In the genomic region with DNA sequence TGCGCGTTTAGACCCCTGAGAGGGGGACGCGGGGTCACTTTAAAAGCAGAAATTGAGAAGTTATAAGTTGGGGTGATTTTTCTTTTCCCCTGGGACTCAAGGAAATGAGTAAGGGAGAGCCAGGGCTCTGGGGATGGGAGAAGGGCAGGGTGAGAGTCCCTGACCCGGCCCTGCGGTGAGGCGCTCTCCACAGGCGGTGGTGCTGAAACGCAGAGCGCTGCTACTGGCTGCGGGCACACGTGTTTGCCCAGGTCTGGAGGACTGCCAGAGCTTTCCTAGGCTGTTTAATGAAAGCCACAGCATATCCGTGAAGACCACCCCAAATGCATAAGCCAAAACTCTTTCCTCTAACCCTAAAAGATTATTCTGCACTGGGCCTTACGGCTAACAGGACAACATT, we compare ENCODE assay signal across 8 mouse cellular contexts. TPM values are rescaled to one million over a fixed set of nuclear protein-coding genes. Genes with fewer than 3 reads are reported as not detected.
A peak's percentile ranks its signal among the peaks of the same experiment; 100 is the strongest.
DNase-seq lines count a peak whose midpoint lies in the region; ATAC-seq and TF ChIP-seq lines count a peak whose summit lies in the region.

No protein-coding gene starts in this region.

- no peaks in the 10 kb centered on the region for H3K9me3 ChIP-seq in embryonic facial prominence, embryonic 14.5 days (ENCODE audit: control insufficient read depth, low read length)
- H3K9me3 ChIP-seq in heart, embryonic 14.5 days (ENCODE audit: control insufficient read depth, low read length): no peaks in the 10 kb centered on the region
- H3K9me3 ChIP-seq in kidney, embryonic 15.5 days (replicated peaks): no peaks in the 10 kb centered on the region
- no peaks in the 10 kb centered on the region for H3K9me3 ChIP-seq in lung, embryonic 14.5 days (ENCODE audit: low read depth, low read length)

- 5% methylated on average over 14 of the region's 14 CpGs for WGBS in embryonic facial prominence, embryonic 14.5 days
- 2% methylated on average over 14 of the region's 14 CpGs for whole genome bisulfite sequencing in heart, embryonic 14.5 days
- WGBS in kidney, embryonic 15.5 days: 5% methylated on average over 14 of the region's 14 CpGs
- 6% methylated on average over 14 of the region's 14 CpGs for WGBS in lung, embryonic 14.5 days

- H3K9ac ChIP-seq in embryonic facial prominence, embryonic 14.5 days (ENCODE audit: low read depth, low read length): no peak overlapping the region; the same call in 1 of the 2 replicates
- no peak overlapping the region for H3K9ac ChIP-seq in heart, embryonic 14.5 days (ENCODE audit: low read length)
- no peak overlapping the region for H3K9ac ChIP-seq in kidney, embryonic 15.5 days
- H3K9ac ChIP-seq in lung, embryonic 14.5 days: no peak overlapping the region

- peak overlapping the region; percentile 75 for H3K4me2 ChIP-seq in embryonic facial prominence, embryonic 14.5 days (ENCODE audit: low read depth, low read length)
- peak overlapping the region; percentile 66 for H3K4me2 ChIP-seq in heart, embryonic 14.5 days (ENCODE audit: low read length)
- H3K4me2 ChIP-seq in kidney, embryonic 15.5 days: peak overlapping the region; percentile 66
- peak overlapping the region; percentile 70 for H3K4me2 ChIP-seq in lung, embryonic 14.5 days

- peaks cover 46% of the 10 kb centered on the region for H3K27me3 ChIP-seq in embryonic facial prominence, embryonic 14.5 days (replicated peaks; ENCODE audit: control insufficient read depth, insufficient read depth, low read length)
- H3K27me3 ChIP-seq in heart, embryonic 14.5 days (ENCODE audit: control insufficient read depth, insufficient read depth, low read length): peaks cover 43% of the 10 kb centered on the region
- peaks cover 49% of the 10 kb centered on the region for H3K27me3 ChIP-seq in kidney, embryonic 15.5 days
- peaks cover 30% of the 10 kb centered on the region for H3K27me3 ChIP-seq in lung, embryonic 14.5 days (ENCODE audit: insufficient read depth, low read length)

- DNase-seq in B cell, adult 2 months: peak; percentile 44 to 52
- peak; percentile 15 to 18 for DNase-seq in adrenal gland, postnatal 4 days (ENCODE audit: low spot score in 2 of 2)
- peak; percentile 69 for DNase-seq in embryonic facial prominence, embryonic 14.5 days (ENCODE audit: low spot score)
- DNase-seq in lung, embryonic 14.5 days: peak; percentile 89
- peak; percentile 69 for DNase-seq in ovary, postnatal 14 days (ENCODE audit: low spot score)
- DNase-seq in urinary bladder, postnatal 36 days (ENCODE audit: low spot score in 2 of 2): peak; percentile 27 to 61

- no peak overlapping the region for H3K27ac ChIP-seq in embryonic facial prominence, embryonic 14.5 days (replicated peaks; ENCODE audit: low read depth, low read length)
- H3K27ac ChIP-seq in heart, embryonic 14.5 days (replicated peaks in 1 of 2; ENCODE audit: control insufficient read depth in 1 of 2, insufficient read depth in 1 of 2, low read depth in 2 of 2, low read length in 2 of 2): no peak overlapping the region
- no peak overlapping the region for H3K27ac ChIP-seq in kidney, embryonic 15.5 days
- no peak overlapping the region for H3K27ac ChIP-seq in lung, embryonic 14.5 days (ENCODE audit: low read depth)

- H3K4me3 ChIP-seq in embryonic facial prominence, embryonic 14.5 days (ENCODE audit: low read depth, low read length): peak overlapping the region; percentile 49
- H3K4me3 ChIP-seq in heart, embryonic 14.5 days (ENCODE audit: control insufficient read depth in 1 of 2, insufficient read depth in 1 of 2, low read depth in 1 of 2, low read length in 2 of 2): peak overlapping the region; percentile 7 to 39
- peak overlapping the region; percentile 41 for H3K4me3 ChIP-seq in kidney, embryonic 15.5 days (replicated peaks)
- peak overlapping the region; percentile 44 for H3K4me3 ChIP-seq in lung, embryonic 14.5 days (ENCODE audit: low read depth, low read length)

- ATAC-seq in embryonic facial prominence, embryonic 14.5 days (ENCODE audit: low read depth): peak; percentile 79; the same call in 1 of the 2 replicates
- ATAC-seq in heart, embryonic 14.5 days (ENCODE audit: insufficient number of reproducible peaks, insufficient read depth, low FRiP score, low read depth): no peak
- peak; percentile 67; the same call in 1 of the 2 replicates for ATAC-seq in kidney, embryonic 15.5 days (replicated peaks; ENCODE audit: low FRiP score)
- ATAC-seq in lung, embryonic 14.5 days (ENCODE audit: insufficient read depth): peak; percentile 56; the same call in 1 of the 2 replicates

- TF ChIP-seq CTCF in lung, embryonic 14.5 days (IDR thresholded peaks at IDR 0.05; ENCODE audit: low read depth): no peak

- no peaks in the 10 kb centered on the region for H3K36me3 ChIP-seq in embryonic facial prominence, embryonic 14.5 days (ENCODE audit: control insufficient read depth, insufficient read depth, low read length)
- no peaks in the 10 kb centered on the region for H3K36me3 ChIP-seq in heart, embryonic 14.5 days (ENCODE audit: control insufficient read depth, insufficient read depth, low read length)
- H3K36me3 ChIP-seq in kidney, embryonic 15.5 days: no peaks in the 10 kb centered on the region
- H3K36me3 ChIP-seq in lung, embryonic 14.5 days (ENCODE audit: insufficient read depth): no peaks in the 10 kb centered on the region

- H3K4me1 ChIP-seq in embryonic facial prominence, embryonic 14.5 days (ENCODE audit: control insufficient read depth, insufficient read depth, low read length): peaks cover 2% of the 10 kb centered on the region; the same call in 1 of the 2 replicates
- peaks cover 7 to 14% of the 10 kb centered on the region in 2 experiments; a peak in 3 of 4 replicates for H3K4me1 ChIP-seq in heart, embryonic 14.5 days (ENCODE audit: control insufficient read depth in 2 of 2, insufficient read depth in 2 of 2, low read length in 2 of 2)
- H3K4me1 ChIP-seq in kidney, embryonic 15.5 days: peaks cover 17% of the 10 kb centered on the region
- 0 out of 2 replicates have a peak, but pooled peaks cover 10% of the 10 kb centered on the region for H3K4me1 ChIP-seq in lung, embryonic 14.5 days (ENCODE audit: insufficient read depth)

RNA-seq across cellular contexts. Expression of a gene that starts 1.4 kb away (rescaled TPM):
- 1 to 10 TPM; 4.2 to 4.5 TPM for total RNA-seq in adrenal gland, postnatal 4 days (2021)
- 3.7 and 5.3 TPM in 2 replicates for polyA plus RNA-seq in embryonic facial prominence, embryonic 14.5 days (2014; fragmentation: Nextera tagmentation; extraction: Ambion mirVana)
- 1.0 and 1.1 TPM in 2 replicates for polyA plus RNA-seq in heart, embryonic 14.5 days (2014; fragmentation: Nextera tagmentation; extraction: Ambion mirVana)
- polyA plus RNA-seq in kidney, embryonic 15.5 days (2015; fragmentation: Nextera tagmentation; extraction: Ambion mirVana): 0.98 and 1.9 TPM in 2 replicates
- polyA plus RNA-seq in lung, embryonic 14.5 days (2014; fragmentation: Nextera tagmentation; extraction: Ambion mirVana): 3.6 and 4.1 TPM in 2 replicates

RNA-seq across cellular contexts. Expression of a gene that starts 53.8 kb away (rescaled TPM):
- total RNA-seq in adrenal gland, postnatal 4 days (2021): 10 to 100 TPM; 65.4 to 73.4 TPM
- polyA plus RNA-seq in embryonic facial prominence, embryonic 14.5 days (2014; fragmentation: Nextera tagmentation; extraction: Ambion mirVana): 29.5 and 31.6 TPM in 2 replicates
- polyA plus RNA-seq in heart, embryonic 14.5 days (2014; fragmentation: Nextera tagmentation; extraction: Ambion mirVana): 28.2 and 29.1 TPM in 2 replicates
- polyA plus RNA-seq in kidney, embryonic 15.5 days (2015; fragmentation: Nextera tagmentation; extraction: Ambion mirVana): 31.5 and 32.8 TPM in 2 replicates
- 40.9 and 44.1 TPM in 2 replicates for polyA plus RNA-seq in lung, embryonic 14.5 days (2014; fragmentation: Nextera tagmentation; extraction: Ambion mirVana)

Comparison
In these comparisons a context has a peak if more than half of its experiments do, and no peak if none do; other contexts are left out.
1. DNase-seq: peak in every context shown above with its lines; median percentile 89 in lung, embryonic 14.5 days; 69 in embryonic facial prominence, embryonic 14.5 days; 69 in ovary, postnatal 14 days; 48 in B cell, adult 2 months; 44 in urinary bladder, postnatal 36 days; 16 in adrenal gland, postnatal 4 days.